Mouse (Mus musculus) olfactory bulb, adult 2 months (tissue): ENCODE data around the gene Galp. TPM values are rescaled to one million over a fixed set of nuclear protein-coding genes. Genes with fewer than 3 reads are reported as not detected.
A peak's percentile ranks its signal among the peaks of the same experiment; 100 is the strongest.

ENCODE experiments used
- H3K27ac ChIP-seq: fragments of 200-500 bp; 2 replicates; pipeline ENCODE4 v1.5.1; 2012; ENCODE audit warnings: low read depth, low read length; ENCODE audit not compliant: insufficient read depth
- H3K4me1 ChIP-seq: fragments of 200-500 bp; 2 replicates; pipeline ENCODE4 v1.6.1; 2012; ENCODE audit warnings: low read length; ENCODE audit not compliant: control insufficient read depth, insufficient read depth
- H3K4me3 ChIP-seq: fragments of 200-500 bp; 2 replicates; pipeline ENCODE4 v1.5.1; 2012; ENCODE audit warnings: mild to moderate bottlenecking, low read depth, low read length, moderate library complexity; ENCODE audit not compliant: insufficient read depth
- CTCF ChIP-seq: fragments of 200-500 bp; IDR thresholded peaks from 2 replicates; pipeline ENCODE4 v1.5.1; 2012; ENCODE audit warnings: low read depth, mild to moderate bottlenecking, low read length, moderate library complexity; ENCODE audit not compliant: insufficient read depth
- POLR2A ChIP-seq: fragments of 200-500 bp; IDR thresholded peaks from 2 replicates; pipeline ENCODE4 v1.6.1; 2012; ENCODE audit warnings: mild to moderate bottlenecking, low read depth, low read length, moderate library complexity; ENCODE audit not compliant: insufficient read depth
- WGBS: fragments of 180-500 bp; shearing (Covaris S2); methylation state at CpG from one replicate; pipeline ENCODE4 v1.1.7; 2018; 5-methylcytosine and 5-hydroxymethylcytosine counted together
- polyA plus RNA-seq: library from polyadenylated mRNA; stranded (reverse); fragments of >200 nt; gene quantifications from 2 replicates; pipeline ENCODE4 v1.2.4, GENCODE M21; 2012; ENCODE audit warnings: low replicate concordance; ENCODE audit not compliant: missing spikeins, insufficient read depth, insufficient read length

The Galp gene
- polyA plus RNA-seq, 1 experiment = not detected

GRCm38 (mm10) chr7:6157479-6157878 lies 39.4 kb upstream of the Galp start:
- 76% methylated on average over 1 of the region's 1 CpGs for WGBS
- no peak for TF ChIP-seq CTCF
- TF ChIP-seq POLR2A = no peak

GRCm38 (mm10) chr7:6159604-6160003 lies 37.3 kb upstream of the Galp start:
- TF ChIP-seq POLR2A = no peak
- no peak for TF ChIP-seq CTCF
- 82% methylated on average over 3 of the region's 3 CpGs for WGBS
- Histone ChIP-seq H3K4me1 (peaks cover 5% of the 10 kb centered on the region; the same call in 1 of the 2 replicates), H3K4me3 (no peak overlapping the region), H3K27ac (no peak overlapping the region)

More at GRCm38 (mm10) chr7:6157479-6157878, 39.4 kb upstream of the Galp start:
- no peak overlapping the region for H3K27ac ChIP-seq
- no peak overlapping the region for H3K4me3 ChIP-seq
- peaks cover 11% of the 10 kb centered on the region for H3K4me1 ChIP-seq

GRCm38 (mm10) chr7:6161541-6161940 lies 35.3 kb upstream of the Galp start:
- Histone ChIP-seq H3K4me1 (no peaks in the 10 kb centered on the region; the same call in 1 of the 2 replicates), H3K27ac (no peak overlapping the region), H3K4me3 (no peak overlapping the region)
- TF ChIP-seq POLR2A (no peak), CTCF (no peak)
- 71% methylated on average over 3 of the region's 3 CpGs for WGBS

- TF ChIP-seq CTCF = no peak
- no peak for TF ChIP-seq POLR2A
- Histone ChIP-seq H3K4me1 (no peaks in the 10 kb centered on the region; the same call in 1 of the 2 replicates), H3K27ac (no peak overlapping the region), H3K4me3 (no peak overlapping the region)
- WGBS = 86% methylated on average over 4 of the region's 4 CpGs
These were observed 34.7 kb upstream of the Galp start for GRCm38 (mm10) chr7:6162172-6162571.

DNA sequence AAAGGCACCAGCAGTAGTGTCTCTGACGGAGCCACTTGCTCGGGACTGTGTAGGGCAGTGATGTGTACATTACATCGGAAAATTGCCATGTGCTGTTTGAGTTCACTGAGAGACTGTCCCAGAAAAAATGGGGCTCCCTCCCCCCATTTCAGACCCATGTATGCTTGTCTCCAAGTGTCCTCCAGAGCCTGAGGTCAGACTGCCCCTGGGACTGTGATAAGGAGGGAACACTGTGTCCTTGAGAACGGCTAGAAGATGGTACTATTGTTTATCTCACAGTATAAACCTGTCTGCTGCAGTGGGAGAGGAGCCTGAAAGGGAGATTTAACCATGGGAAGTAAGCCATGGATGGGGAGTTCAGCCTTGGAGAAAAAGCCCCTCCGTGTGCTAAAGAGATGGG lies 32.2 kb upstream of the Galp start:
- WGBS = 67% methylated on average over 5 of the region's 5 CpGs
- no peak overlapping the region for H3K4me3 ChIP-seq
- no peak for TF ChIP-seq POLR2A
- TF ChIP-seq CTCF = no peak
- H3K27ac ChIP-seq = no peak overlapping the region
- no peaks in the 10 kb centered on the region; the same call in 1 of the 2 replicates for H3K4me1 ChIP-seq

DNA sequence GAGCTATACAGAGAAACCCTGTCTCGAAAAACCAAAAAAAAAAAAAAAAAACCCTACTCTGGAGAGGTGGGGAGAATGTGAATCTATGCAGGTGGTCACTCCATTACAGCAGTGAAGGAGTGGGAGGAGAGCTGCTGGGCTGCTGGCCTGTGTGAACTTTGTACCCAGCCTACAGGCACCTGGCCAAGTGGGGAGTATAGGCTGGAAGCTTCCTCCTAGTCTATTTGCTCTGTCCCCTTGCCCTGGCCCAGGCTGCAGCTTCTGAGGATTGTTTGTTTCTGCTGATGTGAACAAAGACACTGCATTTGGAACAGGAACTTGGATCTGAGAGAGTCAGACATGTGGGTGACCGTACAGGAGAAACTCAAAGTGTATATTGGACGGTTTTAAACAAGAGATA lies 27.5 kb upstream of the Galp start:
- no peak for TF ChIP-seq POLR2A
- no peak for TF ChIP-seq CTCF
- Histone ChIP-seq H3K27ac (no peak overlapping the region), H3K4me1 (no peaks in the 10 kb centered on the region), H3K4me3 (no peak overlapping the region)
- WGBS = 64% methylated on average over 3 of the region's 3 CpGs

DNA sequence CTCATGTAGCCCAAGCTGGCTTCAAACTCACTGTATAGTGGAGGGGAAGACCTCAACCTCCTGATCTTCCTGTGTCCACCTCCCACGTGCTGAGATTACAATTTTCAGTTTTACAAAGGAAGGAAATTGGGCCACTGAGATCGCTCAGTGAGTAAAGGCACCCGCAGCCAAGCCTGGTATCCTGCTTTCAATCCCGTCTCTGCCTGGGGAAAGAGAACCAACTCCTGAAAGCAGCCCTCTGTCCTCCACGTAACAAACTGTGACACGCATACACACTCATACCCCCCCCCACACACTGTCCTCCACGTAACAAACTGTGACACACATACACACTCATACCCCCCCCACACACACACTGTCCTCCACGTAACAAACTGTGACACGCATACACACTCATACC lies 26.5 kb upstream of the Galp start:
- 76% methylated on average over 9 of the region's 9 CpGs for WGBS
- Histone ChIP-seq H3K27ac (no peak overlapping the region), H3K4me3 (no peak overlapping the region), H3K4me1 (no peaks in the 10 kb centered on the region)
- TF ChIP-seq POLR2A (no peak), CTCF (no peak)

- H3K27ac ChIP-seq = no peak overlapping the region
- H3K4me3 ChIP-seq = no peak overlapping the region
- 33% methylated on average over 6 of the region's 6 CpGs for WGBS
- H3K4me1 ChIP-seq = no peaks in the 10 kb centered on the region
- TF ChIP-seq POLR2A (no peak), CTCF (no peak)
These were observed 26.0 kb upstream of the Galp start for GRCm38 (mm10) chr7:6170871-6171270.

DNA sequence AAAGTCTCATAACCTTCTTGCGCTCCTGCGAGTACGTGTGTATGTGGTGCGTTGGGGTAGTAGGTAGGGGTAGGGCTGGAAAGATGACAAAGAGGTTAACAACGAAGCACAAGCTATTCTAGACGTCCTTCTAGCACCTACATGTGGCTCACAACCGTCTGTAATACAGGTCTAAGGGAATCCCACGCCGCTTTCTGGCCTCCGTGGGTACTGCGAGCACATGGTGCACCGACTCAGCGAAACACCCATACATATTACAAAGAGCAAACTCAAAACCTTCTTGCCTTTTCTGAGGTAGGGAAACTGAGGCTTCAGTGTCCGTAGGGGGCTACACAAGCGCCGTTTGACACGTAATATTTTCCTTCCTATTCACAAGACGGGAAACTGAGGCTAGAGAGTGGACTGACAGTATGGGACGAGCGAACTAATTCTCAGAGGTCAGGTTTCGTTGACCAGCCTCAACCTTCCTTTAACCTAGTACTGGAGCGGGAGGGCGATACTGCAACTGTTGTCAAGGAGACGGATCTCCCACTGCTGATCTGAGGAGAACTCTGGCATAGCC lies 25.4 kb upstream of the Galp start:
- Histone ChIP-seq H3K4me3 (peak overlapping the region; percentile 77), H3K27ac (peak overlapping the region; percentile 74), H3K4me1 (no peaks in the 10 kb centered on the region)
- WGBS = under 1% methylated on average over 24 of the region's 24 CpGs
- TF ChIP-seq CTCF (no peak), POLR2A (0 out of 2 replicates have a peak, but pooled peaks have one; percentile 38)

- peak within 1 kb of the TSS; percentile 77 for H3K4me3 ChIP-seq
- H3K4me1 ChIP-seq = no peaks in the 10 kb centered on the region
- H3K27ac ChIP-seq = peak within 1 kb of the TSS; percentile 74
- TF ChIP-seq CTCF (no peak), POLR2A (peak; percentile 41; the same call in 1 of the 2 replicates)
- under 1% methylated on average over 37 of the region's 37 CpGs for WGBS
These were observed 24.8 kb upstream of the Galp start, which contains the start of gene Zfp444 for GRCm38 (mm10) chr7:6172006-6172649. Zfp444 (plus strand) TSS chr7:6172226.
